Mouse (Mus musculus) testis, adult 2 months (tissue): ENCODE data around the gene Sall2.

Experiments used
- CTCF ChIP-seq: fragments of 200-500 bp; IDR thresholded peaks from 2 replicates; pipeline ENCODE4 v1.5.1; 2012; ENCODE audit warnings: low read depth, mild to moderate bottlenecking, inconsistent platforms, low read length, moderate library complexity; ENCODE audit not compliant: control insufficient read depth, insufficient read depth, insufficient replicate concordance
- POLR2A ChIP-seq: fragments of 200-500 bp; IDR thresholded peaks from 2 replicates; pipeline ENCODE4 v1.6.1; 2012; ENCODE audit warnings: low read depth, mild to moderate bottlenecking, inconsistent platforms, low read length, moderate library complexity; ENCODE audit not compliant: control insufficient read depth

- TF ChIP-seq CTCF (no peak), POLR2A (no peak)
These were observed 22.5 kb downstream of the Sall2 start for GRCm38 (mm10) chr14:52306100-52306499.
